Mouse (Mus musculus): Measurements from ENCODE around the gene Ldb2. TPM values are rescaled to one million over a fixed set of nuclear protein-coding genes. Genes with fewer than 3 reads are reported as not detected.

Ldb2 gene
- polyA plus RNA-seq, 1 experiment from 2014 or later: 16.0 TPM

DNA sequence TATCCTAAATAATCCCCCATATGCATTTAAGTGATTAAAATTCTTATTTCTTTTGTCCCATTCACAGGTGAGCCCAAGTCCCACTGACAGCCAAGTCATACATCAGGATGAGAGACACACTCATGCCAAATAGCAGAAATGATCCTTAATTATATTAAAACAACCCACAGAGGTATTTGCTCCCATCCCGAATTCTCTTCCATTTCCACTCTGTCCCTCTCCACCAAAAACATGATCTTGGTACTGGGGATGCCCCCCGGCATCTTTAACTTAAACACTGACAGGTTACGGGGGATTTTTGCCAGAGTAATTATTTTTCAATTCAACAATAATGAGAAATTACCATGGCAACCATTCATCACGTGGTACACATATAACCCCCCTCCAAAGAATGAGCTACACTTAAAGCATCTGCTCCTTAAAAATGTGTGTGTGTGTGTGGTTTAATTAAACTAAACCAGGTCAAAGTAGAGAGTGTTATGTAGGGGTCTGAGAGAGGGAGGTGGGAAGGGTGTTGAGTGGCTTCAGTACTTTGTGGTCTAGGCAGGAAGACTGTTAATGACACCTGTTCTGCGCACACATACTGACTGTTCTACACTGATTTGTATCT lies 123.2 kb downstream of the Ldb2 start:
- Histone ChIP-seq H3K36me3 (ENCODE audit: control insufficient read depth, insufficient read depth) (no peaks in the 10 kb centered on the region), H3K4me2 (ENCODE audit: low read depth, low read length) (no peak overlapping the region), H3K4me3 (ENCODE audit: low read length) (no peak overlapping the region), H3K27me3 (ENCODE audit: control insufficient read depth, insufficient read depth, low read length) (no peaks in the 10 kb centered on the region), H3K27ac (ENCODE audit: low read length) (no peak overlapping the region), H3K4me1 (ENCODE audit: control insufficient read depth, insufficient read depth, low read length) (no peaks in the 10 kb centered on the region), H3K9ac (ENCODE audit: low read length) (no peak overlapping the region), H3K9me3 (replicated peaks; ENCODE audit: control insufficient read depth, low read length) (no peaks in the 10 kb centered on the region)
- WGBS: 84% methylated on average over 5 of the region's 5 CpGs
- ATAC-seq (replicated peaks; ENCODE audit: extremely low read depth, insufficient read depth, low FRiP score): no peak

DNA sequence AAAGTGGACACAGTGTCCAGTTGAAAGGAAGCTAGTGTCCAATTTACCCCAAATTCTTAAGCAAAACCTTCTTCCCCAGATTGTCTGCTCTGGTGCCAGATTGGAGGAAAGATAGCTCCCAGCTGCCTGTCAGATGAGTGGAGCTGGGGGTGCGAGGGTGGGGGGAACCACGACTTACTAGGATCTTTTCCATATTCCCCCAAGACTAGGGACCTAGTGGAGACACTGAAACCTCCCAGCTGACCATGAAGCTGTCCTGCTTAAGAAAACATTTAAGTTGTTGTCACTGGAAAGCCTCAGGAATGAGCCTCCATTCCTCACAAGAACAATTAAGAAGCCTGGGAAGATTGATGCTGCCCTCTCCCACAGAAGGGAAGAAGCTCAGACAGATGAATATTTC lies 129.1 kb downstream of the Ldb2 start:
- Histone ChIP-seq H3K36me3 (ENCODE audit: control insufficient read depth, insufficient read depth) (no peaks in the 10 kb centered on the region), H3K27ac (ENCODE audit: low read length) (no peak overlapping the region), H3K9me3 (replicated peaks; ENCODE audit: control insufficient read depth, low read length) (no peaks in the 10 kb centered on the region), H3K4me2 (ENCODE audit: low read depth, low read length) (no peak overlapping the region), H3K4me1 (ENCODE audit: control insufficient read depth, insufficient read depth, low read length) (no peaks in the 10 kb centered on the region), H3K4me3 (ENCODE audit: low read length) (no peak overlapping the region), H3K9ac (ENCODE audit: low read length) (no peak overlapping the region), H3K27me3 (ENCODE audit: control insufficient read depth, insufficient read depth, low read length) (no peaks in the 10 kb centered on the region)
- 32% methylated on average over 2 of the region's 2 CpGs for WGBS
- no peak for ATAC-seq (replicated peaks; ENCODE audit: extremely low read depth, insufficient read depth, low FRiP score)

DNA sequence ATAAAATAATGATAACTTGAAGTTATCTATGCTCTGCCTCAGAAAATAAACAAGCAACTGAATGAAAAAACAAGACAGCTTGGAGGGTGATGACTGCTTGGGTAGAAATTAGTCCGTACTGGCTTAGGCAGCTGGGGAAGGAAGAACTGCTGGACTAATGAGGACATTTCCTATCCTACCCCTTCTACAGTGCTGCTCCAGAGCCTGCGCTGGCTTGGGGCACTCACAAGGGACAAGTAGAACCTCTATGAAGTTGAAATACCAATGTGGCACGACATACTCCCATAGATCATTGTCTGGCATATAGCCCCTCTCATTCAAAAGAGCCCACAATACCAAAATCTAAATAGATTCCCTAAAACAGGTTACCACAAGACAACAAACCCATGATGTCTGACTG lies 131.6 kb downstream of the Ldb2 start:
- Histone ChIP-seq H3K4me3 (ENCODE audit: low read length) (no peak overlapping the region), H3K9ac (ENCODE audit: low read length) (no peak overlapping the region), H3K9me3 (replicated peaks; ENCODE audit: control insufficient read depth, low read length) (no peaks in the 10 kb centered on the region), H3K4me2 (ENCODE audit: low read depth, low read length) (no peak overlapping the region), H3K36me3 (ENCODE audit: control insufficient read depth, insufficient read depth) (no peaks in the 10 kb centered on the region), H3K27ac (ENCODE audit: low read length) (no peak overlapping the region), H3K27me3 (ENCODE audit: control insufficient read depth, insufficient read depth, low read length) (no peaks in the 10 kb centered on the region), H3K4me1 (ENCODE audit: control insufficient read depth, insufficient read depth, low read length) (no peaks in the 10 kb centered on the region)
- WGBS: 66% methylated on average over 3 of the region's 3 CpGs
- no peak for ATAC-seq (replicated peaks; ENCODE audit: extremely low read depth, insufficient read depth, low FRiP score)

DNA sequence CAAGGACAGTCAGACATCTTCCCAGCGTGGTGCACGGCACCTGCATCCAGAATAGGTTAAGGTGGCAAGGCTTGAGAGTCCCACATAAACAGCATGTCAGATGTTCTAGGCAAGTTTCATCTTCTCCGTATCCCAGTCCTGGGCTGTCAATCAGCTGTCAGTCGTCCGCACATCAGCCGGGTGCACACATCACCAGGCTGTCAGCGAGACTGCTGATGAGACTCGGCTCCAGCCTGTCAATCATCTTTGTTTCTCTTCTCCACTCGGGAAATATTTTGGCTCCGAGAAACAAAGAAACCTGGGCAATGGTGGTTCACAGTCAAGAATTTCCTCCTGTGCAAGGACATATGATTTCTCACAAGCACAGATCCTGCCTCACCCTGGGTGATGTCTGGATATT lies 132.1 kb downstream of the Ldb2 start:
- no peak for ATAC-seq (replicated peaks; ENCODE audit: extremely low read depth, insufficient read depth, low FRiP score)
- 62% methylated on average over 10 of the region's 10 CpGs for WGBS

DNA sequence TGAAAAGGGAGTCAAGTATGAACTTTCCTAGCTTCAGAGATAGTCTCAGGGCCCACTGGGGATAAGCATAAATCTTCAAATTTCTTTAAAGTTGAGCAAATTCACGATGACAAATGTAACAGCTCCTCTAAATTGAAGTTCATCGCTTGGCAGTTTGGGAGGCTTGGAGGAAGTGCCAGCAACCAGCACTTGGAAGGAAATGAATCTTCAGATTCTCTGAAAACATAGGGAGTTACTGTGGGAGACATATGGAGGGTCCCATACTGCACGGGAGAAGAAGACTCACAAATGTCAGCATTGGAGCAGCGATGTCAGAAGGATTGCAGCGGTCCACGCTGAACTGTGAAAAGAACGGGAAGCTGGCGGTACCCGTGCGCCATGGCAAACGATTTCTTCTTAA lies 139.8 kb downstream of the Ldb2 start:
- Histone ChIP-seq H3K4me3 (ENCODE audit: low read length) (no peak overlapping the region), H3K9ac (ENCODE audit: low read length) (no peak overlapping the region), H3K36me3 (ENCODE audit: control insufficient read depth, insufficient read depth) (no peaks in the 10 kb centered on the region), H3K4me2 (ENCODE audit: low read depth, low read length) (no peak overlapping the region), H3K9me3 (replicated peaks; ENCODE audit: control insufficient read depth, low read length) (no peaks in the 10 kb centered on the region), H3K27ac (ENCODE audit: low read length) (no peak overlapping the region), H3K4me1 (ENCODE audit: control insufficient read depth, insufficient read depth, low read length) (no peaks in the 10 kb centered on the region), H3K27me3 (ENCODE audit: control insufficient read depth, insufficient read depth, low read length) (no peaks in the 10 kb centered on the region)
- no peak for ATAC-seq (replicated peaks; ENCODE audit: extremely low read depth, insufficient read depth, low FRiP score)
- WGBS: 83% methylated on average over 11 of the region's 11 CpGs

More for the DNA sequence above, 132.1 kb downstream of the Ldb2 start:
- Histone ChIP-seq H3K27ac (ENCODE audit: low read length) (no peak overlapping the region), H3K4me2 (ENCODE audit: low read depth, low read length) (no peak overlapping the region), H3K9ac (ENCODE audit: low read length) (no peak overlapping the region), H3K9me3 (replicated peaks; ENCODE audit: control insufficient read depth, low read length) (no peaks in the 10 kb centered on the region), H3K4me3 (ENCODE audit: low read length) (no peak overlapping the region), H3K4me1 (ENCODE audit: control insufficient read depth, insufficient read depth, low read length) (no peaks in the 10 kb centered on the region), H3K27me3 (ENCODE audit: control insufficient read depth, insufficient read depth, low read length) (no peaks in the 10 kb centered on the region), H3K36me3 (ENCODE audit: control insufficient read depth, insufficient read depth) (no peaks in the 10 kb centered on the region)

DNA sequence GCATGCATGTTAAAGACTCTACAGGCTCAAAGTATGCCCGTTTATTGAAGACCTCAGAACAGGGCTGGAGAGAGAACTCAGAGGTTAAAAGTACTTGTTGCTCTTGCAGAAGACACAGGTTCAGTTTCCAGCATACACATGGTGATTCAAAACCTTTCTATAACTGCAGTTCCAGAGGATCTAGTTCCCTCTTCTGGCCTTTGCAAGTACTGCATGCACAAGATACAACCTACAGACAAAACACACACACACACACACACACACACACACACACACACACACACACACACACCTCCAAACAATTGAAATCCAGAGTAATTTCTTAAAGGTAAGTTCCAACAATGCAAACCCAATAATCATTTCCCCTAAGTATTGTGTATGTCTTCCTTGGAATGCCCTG lies 142.8 kb downstream of the Ldb2 start:
- no peaks in the 10 kb centered on the region for H3K36me3 ChIP-seq (ENCODE audit: control insufficient read depth, insufficient read depth)
- no peak overlapping the region for H3K4me2 ChIP-seq (ENCODE audit: low read depth, low read length)
- H3K4me3 ChIP-seq (ENCODE audit: low read length): no peak overlapping the region
- no peaks in the 10 kb centered on the region for H3K9me3 ChIP-seq (replicated peaks; ENCODE audit: control insufficient read depth, low read length)
- H3K27me3 ChIP-seq (ENCODE audit: control insufficient read depth, insufficient read depth, low read length): no peaks in the 10 kb centered on the region
- H3K4me1 ChIP-seq (ENCODE audit: control insufficient read depth, insufficient read depth, low read length): no peaks in the 10 kb centered on the region
- H3K9ac ChIP-seq (ENCODE audit: low read length): no peak overlapping the region
- no peak for ATAC-seq (replicated peaks; ENCODE audit: extremely low read depth, insufficient read depth, low FRiP score)
- no peak overlapping the region for H3K27ac ChIP-seq (ENCODE audit: low read length)
- WGBS: 87% methylated on average over 1 of the region's 1 CpGs

DNA sequence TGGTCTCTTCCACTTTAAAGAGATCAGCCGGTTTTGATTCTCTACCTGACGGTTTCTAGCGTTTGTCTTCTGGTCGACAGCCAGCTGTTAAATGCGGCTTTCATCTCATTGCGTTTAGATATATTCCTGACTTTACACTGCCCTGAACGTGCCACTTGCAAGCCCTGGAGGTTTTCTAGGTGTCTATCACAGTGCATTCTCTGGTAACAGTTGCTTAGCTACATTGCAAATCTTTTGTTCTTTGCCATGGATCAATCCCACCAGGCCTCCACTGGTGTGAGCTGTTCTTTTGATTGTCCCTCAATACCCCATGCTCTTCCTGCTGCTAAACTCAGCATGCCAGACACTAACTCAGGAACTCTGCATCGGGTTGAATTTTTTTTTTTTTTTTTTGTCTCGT lies 145.1 kb downstream of the Ldb2 start:
- Histone ChIP-seq H3K4me3 (ENCODE audit: low read length) (no peak overlapping the region), H3K4me2 (ENCODE audit: low read depth, low read length) (no peak overlapping the region), H3K9me3 (replicated peaks; ENCODE audit: control insufficient read depth, low read length) (no peaks in the 10 kb centered on the region), H3K36me3 (ENCODE audit: control insufficient read depth, insufficient read depth) (no peaks in the 10 kb centered on the region), H3K4me1 (ENCODE audit: control insufficient read depth, insufficient read depth, low read length) (no peaks in the 10 kb centered on the region), H3K27ac (ENCODE audit: low read length) (no peak overlapping the region), H3K9ac (ENCODE audit: low read length) (no peak overlapping the region), H3K27me3 (ENCODE audit: control insufficient read depth, insufficient read depth, low read length) (no peaks in the 10 kb centered on the region)
- WGBS: 44% methylated on average over 9 of the region's 9 CpGs
- no peak for ATAC-seq (replicated peaks; ENCODE audit: extremely low read depth, insufficient read depth, low FRiP score)

DNA sequence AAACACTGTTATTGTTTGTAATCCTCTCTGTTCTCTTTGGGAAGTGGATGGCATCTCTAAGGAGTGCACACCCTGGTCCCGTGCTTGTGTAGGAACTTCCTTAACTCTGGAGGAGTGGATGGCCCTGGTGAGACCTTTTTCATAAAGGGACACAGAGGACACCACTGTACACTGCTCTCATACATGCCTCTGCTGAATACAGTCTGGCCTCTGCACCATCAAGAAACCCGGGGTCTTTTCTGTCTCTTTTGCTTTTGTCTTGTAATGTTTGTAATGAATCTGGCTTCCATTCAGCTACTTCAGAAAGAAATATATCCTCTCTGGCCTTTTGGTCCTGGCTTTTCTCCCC lies 152.7 kb downstream of the Ldb2 start:
- 56% methylated on average over 2 of the region's 2 CpGs for WGBS
- ATAC-seq (replicated peaks; ENCODE audit: extremely low read depth, insufficient read depth, low FRiP score): no peak
- no peaks in the 10 kb centered on the region for H3K4me1 ChIP-seq (ENCODE audit: control insufficient read depth, insufficient read depth, low read length)
- H3K36me3 ChIP-seq (ENCODE audit: control insufficient read depth, insufficient read depth): no peaks in the 10 kb centered on the region
- no peak overlapping the region for H3K4me2 ChIP-seq (ENCODE audit: low read depth, low read length)
- H3K9me3 ChIP-seq (replicated peaks; ENCODE audit: control insufficient read depth, low read length): no peaks in the 10 kb centered on the region
- no peak overlapping the region for H3K4me3 ChIP-seq (ENCODE audit: low read length)
- no peak overlapping the region for H3K9ac ChIP-seq (ENCODE audit: low read length)
- no peaks in the 10 kb centered on the region for H3K27me3 ChIP-seq (ENCODE audit: control insufficient read depth, insufficient read depth, low read length)
- H3K27ac ChIP-seq (ENCODE audit: low read length): no peak overlapping the region

DNA sequence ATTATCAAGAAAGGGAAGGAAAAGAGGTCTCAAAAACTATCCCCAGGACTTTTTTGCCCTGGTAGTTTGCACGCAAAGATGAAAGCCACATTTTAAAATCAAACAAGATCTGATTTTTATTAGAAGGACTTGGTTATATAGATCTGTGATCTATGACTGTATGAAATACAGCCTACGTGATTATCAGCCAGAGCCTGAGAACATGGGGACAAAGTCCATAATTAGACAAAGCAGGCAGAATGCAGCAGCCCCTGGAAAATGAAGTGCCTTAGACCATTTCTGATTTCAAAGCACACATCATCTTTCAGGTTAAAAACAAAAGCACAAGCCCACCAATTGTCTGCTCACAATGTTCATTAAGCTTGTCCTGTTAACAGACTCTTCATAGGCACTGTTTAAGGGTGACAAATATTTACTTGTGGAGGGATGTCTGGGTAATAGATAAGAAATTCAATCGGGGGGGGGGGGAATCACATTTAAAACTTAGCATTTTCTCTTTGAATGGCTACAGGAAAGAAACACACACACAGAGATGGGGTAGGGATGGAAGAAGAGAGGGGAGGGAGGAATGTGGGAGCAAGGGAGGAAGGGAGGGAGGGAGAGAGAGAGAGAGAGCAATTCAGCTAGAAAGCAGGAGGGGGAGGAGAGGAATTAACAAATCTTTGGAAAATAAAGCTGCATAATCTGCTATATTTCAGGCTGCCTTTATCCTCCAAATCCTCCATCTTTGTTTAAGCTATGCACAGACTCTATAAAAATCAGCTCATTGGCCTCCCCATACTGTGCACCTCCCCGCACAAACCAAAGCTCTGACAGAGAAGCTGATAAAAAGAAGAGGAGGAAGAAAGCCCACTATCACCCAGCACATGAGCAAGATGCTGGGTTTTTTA lies 153.3 kb downstream of the Ldb2 start:
- H3K4me1 ChIP-seq (ENCODE audit: control insufficient read depth, insufficient read depth, low read length): no peaks in the 10 kb centered on the region
- WGBS: 55% methylated on average over 4 of the region's 4 CpGs
- H3K4me2 ChIP-seq (ENCODE audit: low read depth, low read length): no peak overlapping the region
- no peak overlapping the region for H3K27ac ChIP-seq (ENCODE audit: low read length)
- no peaks in the 10 kb centered on the region for H3K36me3 ChIP-seq (ENCODE audit: control insufficient read depth, insufficient read depth)
- ATAC-seq (replicated peaks; ENCODE audit: extremely low read depth, insufficient read depth, low FRiP score): no peak
- no peak overlapping the region for H3K9ac ChIP-seq (ENCODE audit: low read length)
- H3K27me3 ChIP-seq (ENCODE audit: control insufficient read depth, insufficient read depth, low read length): no peaks in the 10 kb centered on the region
- no peak overlapping the region for H3K4me3 ChIP-seq (ENCODE audit: low read length)
- no peaks in the 10 kb centered on the region for H3K9me3 ChIP-seq (replicated peaks; ENCODE audit: control insufficient read depth, low read length)
